Mouse (Mus musculus): ENCODE measurements around the gene Crlf2.

Gene Crlf2

GRCm38 (mm10) chr5:109558404-109559160 is at the start of gene Crlf2:
Gene Crlf2, minus strand, starts transcription at chr5:109558993.
- DNase-seq (ENCODE audit: low spot score in 2 of 2), result peak; percentile 92 to 93

GRCm38 (mm10) chr5:109602585-109602984 is 43.8 kb upstream of the Crlf2 start:
- no peak for DNase-seq (ENCODE audit: low spot score in 2 of 2)

GRCm38 (mm10) chr5:109601080-109601479 is 42.3 kb upstream of the Crlf2 start:
- DNase-seq (ENCODE audit: low spot score in 2 of 2), result no peak

- DNase-seq (ENCODE audit: low spot score in 2 of 2), result no peak
These were observed 40.1 kb upstream of the Crlf2 start for GRCm38 (mm10) chr5:109598876-109599275.

GRCm38 (mm10) chr5:109596647-109597046 is 37.9 kb upstream of the Crlf2 start:
- no peak for DNase-seq (ENCODE audit: low spot score in 2 of 2)

- no peak for DNase-seq (ENCODE audit: low spot score in 2 of 2)
These were observed 4.0 kb upstream of the Crlf2 start for GRCm38 (mm10) chr5:109562829-109563228.

GRCm38 (mm10) chr5:109559191-109559590 is 398 bp upstream of the Crlf2 start:
- no peak for DNase-seq (ENCODE audit: low spot score in 2 of 2)

GRCm38 (mm10) chr5:109558123-109558403 is 730 bp downstream of the Crlf2 start:
- no peak for DNase-seq (ENCODE audit: low spot score in 2 of 2)

GRCm38 (mm10) chr5:109557321-109558122 is 1.3 kb downstream of the Crlf2 start:
- DNase-seq (ENCODE audit: low spot score in 2 of 2), result peak; percentile 97 to 99

GRCm38 (mm10) chr5:109556591-109557320 is 2.0 kb downstream of the Crlf2 start:
- DNase-seq (ENCODE audit: low spot score in 2 of 2), result peak; percentile 94 to 95

- peak; percentile 65 to 76 for DNase-seq (ENCODE audit: low spot score in 2 of 2)
These were observed 2.9 kb downstream of the Crlf2 start for GRCm38 (mm10) chr5:109555676-109556571.

- DNase-seq (ENCODE audit: low spot score in 2 of 2), result no peak
These were observed 3.5 kb downstream of the Crlf2 start for GRCm38 (mm10) chr5:109555236-109555675.

- peak in 1 of 2 experiments; percentile 35 for DNase-seq (ENCODE audit: low spot score in 2 of 2)
These were observed 4.4 kb downstream of the Crlf2 start for GRCm38 (mm10) chr5:109554091-109555050.

- peak; percentile 23 to 49 for DNase-seq (ENCODE audit: low spot score in 2 of 2)
These were observed 5.4 kb downstream of the Crlf2 start for GRCm38 (mm10) chr5:109553160-109553930.

GRCm38 (mm10) chr5:109552541-109552940 is 6.3 kb downstream of the Crlf2 start:
- no peak for DNase-seq (ENCODE audit: low spot score in 2 of 2)

- DNase-seq (ENCODE audit: low spot score in 2 of 2), result no peak
These were observed 6.7 kb downstream of the Crlf2 start for GRCm38 (mm10) chr5:109552116-109552515.

GRCm38 (mm10) chr5:109551041-109551765 is 7.6 kb downstream of the Crlf2 start:
- DNase-seq (ENCODE audit: low spot score in 2 of 2), result peak in 1 of 2 experiments; percentile 33

- DNase-seq (ENCODE audit: low spot score in 2 of 2), result no peak
These were observed 8.4 kb downstream of the Crlf2 start for GRCm38 (mm10) chr5:109550225-109550935.
